Mouse (Mus musculus) adrenal gland, adult 8-10 months (tissue): Measurements from ENCODE around the gene Folh1. TPM values are rescaled to one million over a fixed set of nuclear protein-coding genes. Genes with fewer than 3 reads are reported as not detected.
"Not testable (repeated sequence)": the region's sequence is repeated elsewhere in the genome, so short reads cannot be mapped to it uniquely, and the experiment has no call there.

ENCODE experiments used
- DNase-seq: peaks from one replicate; pipeline ENCODE4 v3.0.0; 2022
- total RNA-seq, 4 experiments: library from RNA; stranded (reverse); gene quantifications; 2 replicates each; pipeline ENCODE4 v1.2.4; 2022

Gene Folh1
- 1 to 10 TPM; 1.2 to 2.8 (median 1.9) TPM for total RNA-seq

DNA sequence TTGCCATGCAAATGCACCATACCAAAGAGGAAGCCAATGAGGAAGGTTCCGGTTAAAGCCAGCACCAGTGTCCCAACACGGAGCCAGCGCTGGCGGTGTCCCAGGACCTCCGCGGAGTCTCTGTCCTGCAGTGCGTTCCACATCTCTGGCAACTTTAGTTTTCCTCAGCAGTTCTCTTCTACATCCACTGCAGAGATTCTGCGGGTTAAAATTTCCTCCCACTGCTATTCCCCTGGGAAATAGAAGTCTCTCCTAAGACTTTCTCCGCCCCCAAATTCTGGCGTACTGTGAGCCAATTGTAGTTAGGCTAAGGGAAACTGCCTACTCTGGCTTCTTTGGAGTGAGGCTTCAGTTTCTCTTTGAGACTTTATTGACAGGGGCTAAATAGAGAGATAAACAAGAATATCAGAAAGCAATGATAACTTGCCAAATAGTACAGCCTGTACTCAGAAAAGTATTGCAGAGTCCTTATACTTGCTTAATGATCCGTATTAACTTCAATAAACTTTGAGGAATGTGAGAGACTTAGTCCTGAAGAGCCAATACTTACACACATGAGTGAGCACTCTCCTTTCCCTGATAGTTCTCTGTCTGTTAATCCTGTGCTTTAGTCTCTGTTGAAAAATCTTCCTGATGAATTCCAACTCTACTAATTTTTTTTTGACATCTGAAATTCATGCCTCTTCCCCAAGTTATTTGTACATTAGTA lies at the start of gene Folh1:
Gene Folh1 (minus strand): TSS at position 327 of the 709 bp plus-strand sequence.
- DNase-seq, result no peak

- no peak for DNase-seq
Observed at GRCm38 (mm10) chr7:86816466-86816865, 40.7 kb upstream of the Folh1 start.

DNA sequence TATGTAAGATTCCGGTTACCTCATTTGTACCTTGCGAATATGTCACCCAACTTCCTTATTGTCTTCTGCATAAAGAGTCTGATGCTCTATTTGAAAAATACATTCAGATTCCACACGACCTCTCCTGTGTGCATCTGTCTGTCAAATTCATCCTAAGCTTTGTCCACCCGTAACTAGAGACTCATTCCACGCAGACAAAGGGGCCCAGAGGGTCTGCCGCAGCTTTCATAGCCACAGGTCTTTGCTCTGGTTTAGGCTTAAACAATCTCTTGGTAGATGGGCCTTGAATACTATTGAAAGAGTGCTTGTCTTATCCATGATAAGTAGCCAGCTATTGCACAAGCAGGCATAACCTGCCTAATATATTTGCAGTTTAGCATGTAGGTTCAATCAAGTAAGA lies 40.0 kb upstream of the Folh1 start:
- not testable (repeated sequence) for DNase-seq

DNA sequence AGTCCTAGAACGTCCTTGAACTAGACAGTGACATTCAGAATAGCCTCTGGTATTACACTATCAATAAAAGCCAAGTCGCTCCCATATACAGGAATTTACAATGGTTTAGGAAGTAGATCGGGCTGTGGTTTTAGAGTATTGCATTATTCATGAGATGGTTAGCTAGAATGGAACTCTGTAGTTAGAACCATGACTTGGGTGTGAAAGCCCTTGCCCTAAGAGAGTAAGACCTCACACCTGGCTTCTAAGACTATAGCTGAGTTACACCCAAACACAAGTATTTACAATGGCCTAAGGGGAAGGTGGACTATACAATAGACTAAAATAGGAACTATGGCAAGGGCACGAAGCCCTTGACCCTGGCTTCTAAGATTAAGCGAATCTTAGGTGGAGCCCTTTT lies 39.5 kb upstream of the Folh1 start:
- DNase-seq, result not testable (repeated sequence)

GRCm38 (mm10) chr7:86794727-86795126 lies 19.0 kb upstream of the Folh1 start, which contains the start of gene Vmn2r77:
TSS of gene Vmn2r77 (plus strand) at chr7:86795027.
- no peak for DNase-seq

GRCm38 (mm10) chr7:86771621-86772020 lies 4.1 kb downstream of the Folh1 start:
- DNase-seq, result no peak

DNA sequence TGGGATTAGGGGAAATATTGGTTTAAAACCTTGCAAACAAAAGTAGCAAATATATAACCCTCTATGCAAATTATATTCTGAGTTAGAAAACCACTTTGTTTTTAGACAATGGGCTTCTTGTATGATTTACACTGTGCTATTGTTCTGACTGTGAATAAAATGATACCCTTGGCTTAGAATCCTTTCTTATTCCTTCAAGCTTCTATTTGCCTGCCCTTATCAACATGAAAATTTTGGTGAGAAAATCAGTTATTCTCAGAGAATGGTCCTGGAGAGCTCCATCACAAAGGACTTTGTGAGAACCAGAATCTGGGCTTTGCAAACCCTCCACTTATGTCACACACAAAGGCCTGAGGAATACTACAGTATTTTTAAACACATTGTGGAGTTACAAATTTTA lies 11.1 kb downstream of the Folh1 start:
- DNase-seq, result no peak

- no peak for DNase-seq
Observed at GRCm38 (mm10) chr7:86760751-86761150, 15.0 kb downstream of the Folh1 start.

GRCm38 (mm10) chr7:86725013-86725412 lies 50.7 kb downstream of the Folh1 start:
- DNase-seq, result no peak

GRCm38 (mm10) chr7:86688030-86688429 lies 87.7 kb downstream of the Folh1 start, which contains the start of gene Olfr292:
TSS of gene Olfr292 (plus strand) at chr7:86688330.
- no peak for DNase-seq

Other genes with a start within 250 kb of the Folh1 start
- gene Olfr295, start 192.1 kb downstream of the Folh1 start, total RNA-seq, result not detected
- gene Olfr294, start 159.3 kb downstream of the Folh1 start, total RNA-seq, result not detected
- gene Olfr293, start 126.9 kb downstream of the Folh1 start, total RNA-seq, result not detected
- gene Olfr292, start 87.6 kb downstream of the Folh1 start, total RNA-seq, result not detected
- gene Vmn2r77, start 19.1 kb upstream of the Folh1 start, total RNA-seq, result not detected
- gene Vmn2r78, start 139.2 kb upstream of the Folh1 start, total RNA-seq, result not detected
- gene Vmn2r79, start 220.2 kb upstream of the Folh1 start, total RNA-seq, result not detected